Mouse (Mus musculus) erythroblast, embryonic 14.5 days (primary cell): ENCODE measurements around the gene Fgd5. TPM values are rescaled to one million over a fixed set of nuclear protein-coding genes. Genes with fewer than 3 reads are reported as not detected.

Experiments used
- H3K27me3 ChIP-seq: 2 replicates; pipeline ENCODE4 v1.6.1; 2012; ENCODE audit warnings: inconsistent platforms; ENCODE audit not compliant: control insufficient read depth
- H3K36me3 ChIP-seq: 2 replicates; pipeline ENCODE4 v1.6.1; 2012; ENCODE audit warnings: mild to moderate bottlenecking, inconsistent platforms; ENCODE audit not compliant: control insufficient read depth
- H3K4me1 ChIP-seq: 2 replicates; pipeline ENCODE4 v1.6.1; 2012; ENCODE audit warnings: inconsistent platforms; ENCODE audit not compliant: control insufficient read depth
- H3K4me3 ChIP-seq: replicated peaks from 2 replicates; pipeline ENCODE3; 2012; ENCODE audit warnings: moderate library complexity, mild to moderate bottlenecking, inconsistent platforms
- H3K9me3 ChIP-seq: 2 replicates; pipeline ENCODE4 v1.6.1; 2012; ENCODE audit warnings: low read length, inconsistent platforms, mixed read lengths; ENCODE audit not compliant: control insufficient read depth
- GATA1 ChIP-seq: IDR thresholded peaks from 2 replicates; pipeline ENCODE4 v1.6.1; 2012; ENCODE audit warnings: low read length, inconsistent platforms, mixed read lengths
- TAL1 ChIP-seq: IDR thresholded peaks from 3 replicates; pipeline ENCODE4 v1.6.1; 2012; ENCODE audit warnings: low read length, inconsistent platforms, mixed read lengths
- polyA plus RNA-seq: library from polyadenylated mRNA; stranded (reverse); fragments of >175 nt; gene quantifications from 2 replicates; pipeline ENCODE4 v1.2.3, GENCODE M21; 2012

Fgd5 gene
- polyA plus RNA-seq, 1 experiment: 0.01 TPM

DNA sequence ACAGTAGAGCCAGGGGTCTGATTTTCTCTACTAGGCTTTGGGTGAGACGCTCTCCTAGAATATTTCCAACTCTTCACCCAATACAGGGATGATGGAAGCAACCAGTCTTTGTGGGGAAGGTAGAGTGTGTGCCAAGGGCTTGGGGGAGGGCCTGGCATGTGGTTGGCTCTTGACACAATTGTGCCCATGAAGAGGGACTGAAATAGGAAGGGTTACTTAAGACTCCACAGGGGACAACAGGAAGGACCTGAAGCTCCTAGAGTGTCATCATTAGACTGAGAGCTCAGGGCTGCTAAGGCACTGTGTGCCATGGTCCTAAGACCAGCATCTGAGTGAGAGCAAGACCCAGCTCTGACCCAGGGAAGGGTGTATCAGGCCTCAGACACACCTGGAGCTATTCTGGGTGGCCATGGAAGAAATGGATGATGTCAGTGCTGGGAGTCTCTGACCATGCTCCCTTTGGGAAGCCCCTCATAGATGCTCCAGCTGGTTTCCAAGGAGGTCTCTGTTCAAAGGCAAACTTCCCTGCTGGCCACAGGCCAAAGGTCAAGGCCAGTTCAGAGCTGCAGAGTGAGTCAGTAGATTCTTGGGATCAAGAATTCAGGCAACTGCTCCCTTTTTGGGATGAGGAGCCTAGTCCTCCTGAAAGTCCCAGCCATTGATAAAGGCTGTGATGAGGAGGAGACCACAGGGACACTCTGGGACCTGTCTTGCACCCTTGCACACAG, 24.0 kb downstream of the Fgd5 start:
- Histone ChIP-seq H3K27me3 (no peaks in the 10 kb centered on the region; the same call in 1 of the 2 replicates), H3K36me3 (no peaks in the 10 kb centered on the region), H3K4me3 (no peak overlapping the region), H3K4me1 (peaks cover 11% of the 10 kb centered on the region), H3K9me3 (no peaks in the 10 kb centered on the region)
- TF ChIP-seq TAL1 (no peak), GATA1 (no peak)

- Histone ChIP-seq H3K4me3 (no peak overlapping the region), H3K9me3 (no peaks in the 10 kb centered on the region), H3K36me3 (no peaks in the 10 kb centered on the region), H3K27me3 (no peaks in the 10 kb centered on the region; the same call in 1 of the 2 replicates), H3K4me1 (peaks cover 9% of the 10 kb centered on the region)
- TF ChIP-seq GATA1: no peak
- TF ChIP-seq TAL1: no peak
Measured at GRCm38 (mm10) chr6:92003646-92004045, 25.0 kb downstream of the Fgd5 start.

DNA sequence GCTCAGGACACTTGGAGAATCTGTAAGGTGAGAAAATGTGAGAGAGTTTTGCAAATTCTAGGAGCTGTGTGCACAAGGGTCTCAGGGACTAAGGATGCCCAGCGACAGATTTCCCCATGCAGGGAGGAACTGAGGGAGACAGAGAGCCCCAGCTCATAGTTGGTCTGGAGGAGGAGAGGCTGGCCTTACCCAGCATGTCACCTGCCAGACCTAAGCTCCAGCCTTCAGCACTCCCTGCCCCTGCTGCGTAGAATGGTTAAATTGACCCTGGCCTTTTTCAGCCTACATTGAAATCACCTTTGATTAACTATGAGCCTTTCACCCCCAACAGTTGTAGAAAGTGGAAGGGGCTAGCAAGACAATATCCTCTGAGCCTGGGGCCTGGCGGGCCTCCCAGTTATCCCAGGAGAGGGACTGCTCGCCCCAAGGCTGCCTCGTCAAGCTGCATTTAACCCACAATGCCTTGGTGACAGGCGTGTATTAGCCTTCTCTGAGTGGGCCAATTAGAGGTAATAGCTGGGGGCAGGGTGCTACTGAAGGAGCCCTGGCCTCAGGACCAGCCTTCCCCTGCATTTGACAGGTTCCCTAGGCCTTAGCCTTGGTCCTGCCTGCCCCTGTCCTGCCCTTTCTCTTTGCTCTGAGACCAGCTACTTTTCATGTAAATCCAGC, 25.6 kb downstream of the Fgd5 start:
- no peaks in the 10 kb centered on the region for H3K9me3 ChIP-seq
- H3K4me1 ChIP-seq: peaks cover 9% of the 10 kb centered on the region
- no peaks in the 10 kb centered on the region for H3K36me3 ChIP-seq
- no peak overlapping the region for H3K4me3 ChIP-seq
- no peaks in the 10 kb centered on the region for H3K27me3 ChIP-seq
- no peak for TF ChIP-seq GATA1

GRCm38 (mm10) chr6:92004806-92005205, 26.1 kb downstream of the Fgd5 start:
- Histone ChIP-seq H3K9me3 (no peaks in the 10 kb centered on the region), H3K36me3 (no peaks in the 10 kb centered on the region), H3K4me1 (peaks cover 9% of the 10 kb centered on the region), H3K4me3 (no peak overlapping the region), H3K27me3 (no peaks in the 10 kb centered on the region)
- TF ChIP-seq GATA1: no peak
- TF ChIP-seq TAL1: no peak

GRCm38 (mm10) chr6:92010895-92011294, 32.2 kb downstream of the Fgd5 start:
- Histone ChIP-seq H3K9me3 (no peaks in the 10 kb centered on the region), H3K4me3 (no peak overlapping the region), H3K4me1 (no peaks in the 10 kb centered on the region), H3K27me3 (peaks cover 2% of the 10 kb centered on the region; the same call in 1 of the 2 replicates), H3K36me3 (no peaks in the 10 kb centered on the region)
- no peak for TF ChIP-seq TAL1
- no peak for TF ChIP-seq GATA1

DNA sequence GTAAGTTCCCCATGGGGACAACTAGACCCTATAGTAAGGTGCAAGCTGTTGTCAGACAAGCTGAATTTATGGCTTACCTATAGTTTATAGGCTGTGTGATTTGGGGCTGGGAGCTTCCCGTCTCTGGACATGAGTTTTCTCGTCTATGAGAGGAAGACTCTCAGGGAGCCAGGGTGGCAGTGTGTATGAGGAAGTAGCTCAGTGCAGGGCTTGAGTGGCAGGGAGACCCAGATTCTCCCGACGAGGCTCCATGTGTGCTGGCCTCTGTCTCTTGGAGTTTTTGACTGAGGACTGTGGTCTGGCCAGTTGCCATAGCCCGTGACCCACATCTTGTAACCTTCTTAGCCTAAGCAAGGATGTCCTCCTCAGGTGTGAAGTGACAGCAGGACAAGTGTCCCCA, 33.7 kb downstream of the Fgd5 start:
- Histone ChIP-seq H3K36me3 (no peaks in the 10 kb centered on the region), H3K4me1 (no peaks in the 10 kb centered on the region), H3K9me3 (no peaks in the 10 kb centered on the region), H3K4me3 (no peak overlapping the region), H3K27me3 (peaks cover 2% of the 10 kb centered on the region; the same call in 1 of the 2 replicates)
- no peak for TF ChIP-seq TAL1
- no peak for TF ChIP-seq GATA1

DNA sequence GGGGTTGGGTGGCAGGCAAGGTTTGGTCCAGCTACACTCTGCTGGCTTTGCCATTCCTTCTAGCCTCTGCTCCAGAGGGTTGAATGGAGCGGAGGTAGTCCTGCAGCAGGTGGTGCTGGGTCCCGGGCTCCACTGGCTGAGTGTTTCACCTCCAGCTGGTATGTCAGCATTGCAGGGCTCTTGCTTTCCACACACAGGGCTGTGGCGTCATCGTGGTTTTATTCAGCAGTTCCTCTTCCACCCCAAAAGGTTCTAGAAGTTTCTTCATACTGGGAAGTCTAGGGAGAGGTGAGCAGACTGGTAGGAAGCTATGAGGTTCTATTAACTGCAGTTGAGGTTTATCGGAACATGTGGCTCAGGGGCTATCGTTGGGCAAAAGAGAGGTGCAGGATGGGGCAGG, 34.4 kb downstream of the Fgd5 start:
- H3K4me1 ChIP-seq: no peaks in the 10 kb centered on the region
- peaks cover 2% of the 10 kb centered on the region; the same call in 1 of the 2 replicates for H3K27me3 ChIP-seq
- TF ChIP-seq TAL1 (no peak), GATA1 (no peak)
- no peaks in the 10 kb centered on the region for H3K36me3 ChIP-seq
- H3K4me3 ChIP-seq: no peak overlapping the region
- H3K9me3 ChIP-seq: no peaks in the 10 kb centered on the region

DNA sequence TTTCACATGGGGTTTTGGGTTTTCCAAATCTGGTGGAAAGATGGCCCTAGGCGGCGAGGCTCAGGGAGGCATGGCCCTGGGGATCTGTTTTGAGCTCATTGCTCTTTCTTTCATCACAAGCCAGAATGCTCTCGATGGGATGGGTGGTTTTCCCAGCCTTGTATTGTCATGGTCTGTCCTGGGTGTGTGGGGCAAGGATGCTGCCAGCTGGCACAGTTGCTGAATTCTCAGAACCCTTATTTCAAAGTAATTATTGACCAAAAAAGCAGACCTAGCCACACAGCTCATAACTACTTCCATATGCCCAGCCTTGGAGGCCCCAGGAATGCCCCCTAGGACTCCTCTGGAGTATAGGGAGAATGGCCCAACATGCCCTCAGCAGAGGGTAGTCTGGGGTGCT, 34.9 kb downstream of the Fgd5 start:
- peaks cover 2% of the 10 kb centered on the region; the same call in 1 of the 2 replicates for H3K27me3 ChIP-seq
- no peak overlapping the region for H3K4me3 ChIP-seq
- no peaks in the 10 kb centered on the region for H3K4me1 ChIP-seq
- no peak for TF ChIP-seq GATA1
- no peak for TF ChIP-seq TAL1
- no peaks in the 10 kb centered on the region for H3K9me3 ChIP-seq
- H3K36me3 ChIP-seq: no peaks in the 10 kb centered on the region

GRCm38 (mm10) chr6:92014936-92015335, 36.3 kb downstream of the Fgd5 start:
- H3K36me3 ChIP-seq: no peaks in the 10 kb centered on the region
- no peaks in the 10 kb centered on the region for H3K4me1 ChIP-seq
- no peak overlapping the region for H3K4me3 ChIP-seq
- TF ChIP-seq TAL1 (no peak), GATA1 (no peak)
- H3K9me3 ChIP-seq: no peaks in the 10 kb centered on the region
- H3K27me3 ChIP-seq: peaks cover 2% of the 10 kb centered on the region; the same call in 1 of the 2 replicates

DNA sequence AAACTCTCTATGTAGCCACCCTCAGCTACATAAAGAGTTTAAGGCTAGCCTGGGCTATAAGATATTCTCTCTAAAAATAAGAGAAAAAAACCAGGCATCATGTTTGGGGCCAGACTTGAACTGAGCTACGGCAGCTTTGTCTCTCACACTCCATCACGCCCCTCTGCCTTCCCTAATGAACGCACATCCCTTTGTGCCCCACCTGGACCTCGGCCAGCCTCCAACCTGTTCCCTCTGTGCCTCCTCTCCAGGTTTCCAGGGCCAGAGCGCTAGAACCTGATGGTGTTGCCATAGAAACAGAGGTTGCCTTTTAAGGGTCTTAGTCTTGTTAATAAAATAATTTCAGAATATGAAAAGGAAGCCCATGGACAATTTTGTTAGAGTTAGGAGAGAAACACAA, 37.2 kb downstream of the Fgd5 start:
- no peak for TF ChIP-seq TAL1
- no peak for TF ChIP-seq GATA1
- no peak overlapping the region for H3K4me3 ChIP-seq
- H3K27me3 ChIP-seq: 0 out of 2 replicates have a peak, but pooled peaks cover 2% of the 10 kb centered on the region
- H3K4me1 ChIP-seq: no peaks in the 10 kb centered on the region
- H3K36me3 ChIP-seq: no peaks in the 10 kb centered on the region
- H3K9me3 ChIP-seq: no peaks in the 10 kb centered on the region
